Mouse (Mus musculus) midbrain, embryonic 13.5 days (tissue): ENCODE measurements around the gene D630039A03Rik. TPM values are rescaled to one million over a fixed set of nuclear protein-coding genes. Genes with fewer than 3 reads are reported as not detected.
"Not testable (repeated sequence)": the region's sequence is repeated elsewhere in the genome, so short reads cannot be mapped to it uniquely, and the experiment has no call there.

Source experiments
- ATAC-seq: fragments of 200-750 bp; cut with Nextera tagmentation; 2 replicates; pipeline ENCODE4 v1.8.0; 2017; ENCODE audit warnings: mild to moderate bottlenecking, moderate TSS enrichment, moderate library complexity
- H3K27ac ChIP-seq: fragments of 300-500 bp; sonication (generic); 2 replicates; pipeline ENCODE4 v1.5.1; 2015; ENCODE audit warnings: inconsistent platforms, mild to moderate bottlenecking, moderate library complexity
- H3K27me3 ChIP-seq: fragments of 300-500 bp; sonication (generic); 2 replicates; pipeline ENCODE4 v1.6.1; 2015; ENCODE audit warnings: mild to moderate bottlenecking, inconsistent platforms
- H3K36me3 ChIP-seq: fragments of 300-500 bp; sonication (generic); 2 replicates; pipeline ENCODE4 v1.6.1; 2015; ENCODE audit warnings: mild to moderate bottlenecking, inconsistent platforms
- H3K4me1 ChIP-seq: fragments of 300-500 bp; sonication (generic); replicated peaks from 2 replicates; pipeline ENCODE4 v1.6.1; 2015; ENCODE audit warnings: inconsistent platforms
- H3K4me2 ChIP-seq: fragments of 300-500 bp; sonication (generic); replicated peaks from 2 replicates; pipeline ENCODE4 v1.6.1; 2015; ENCODE audit warnings: moderate library complexity, mild to moderate bottlenecking, inconsistent platforms
- H3K4me3 ChIP-seq: fragments of 300-500 bp; sonication (generic); replicated peaks from 2 replicates; pipeline ENCODE4 v1.5.1; 2015; ENCODE audit warnings: mild to moderate bottlenecking, inconsistent platforms
- H3K9ac ChIP-seq: fragments of 300-500 bp; sonication (generic); replicated peaks from 2 replicates; pipeline ENCODE4 v1.6.1; 2015; ENCODE audit warnings: mild to moderate bottlenecking, inconsistent platforms
- H3K9me3 ChIP-seq: fragments of 300-500 bp; sonication (generic); 2 replicates; pipeline ENCODE4 v1.6.1; 2016; ENCODE audit warnings: mild to moderate bottlenecking, inconsistent platforms
- WGBS: fragments of 180-500 bp; shearing (Covaris S2); methylation state at CpG from one replicate; pipeline ENCODE4 v1.1.7; 2015; 5-methylcytosine and 5-hydroxymethylcytosine counted together
- polyA plus RNA-seq: library from polyadenylated mRNA; unstranded; fragments of >200 nt; fragmentation: Nextera tagmentation; extraction: Ambion mirVana; gene quantifications from 2 replicates; pipeline ENCODE4 v1.2.1, GENCODE M21; 2015

The D630039A03Rik gene
- polyA plus RNA-seq, 1 experiment from 2014 or later, result not detected

DNA sequence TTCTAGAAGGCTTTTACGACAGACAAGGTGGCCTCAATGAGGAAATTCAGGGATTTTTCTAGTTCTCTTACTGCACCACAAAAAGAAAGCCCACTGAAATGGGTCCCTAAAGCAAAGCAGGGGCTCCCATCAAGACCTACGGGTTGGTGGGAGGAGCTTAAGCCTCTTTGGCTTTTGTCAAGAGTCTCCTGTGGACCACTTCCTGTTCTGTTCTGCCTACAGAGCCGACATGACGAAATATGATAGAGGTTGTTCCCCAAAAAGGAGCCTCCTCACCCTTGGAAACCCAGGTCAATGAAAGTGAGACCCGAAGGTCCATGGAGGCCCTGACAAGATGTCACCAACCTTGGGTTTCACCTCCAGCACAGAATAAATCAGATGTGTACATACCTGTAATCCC is 13.5 kb downstream of the D630039A03Rik start:
- no peak for ATAC-seq
- H3K9me3 ChIP-seq, result no peaks in the 10 kb centered on the region
- H3K27me3 ChIP-seq, result no peaks in the 10 kb centered on the region
- no peak overlapping the region for H3K4me2 ChIP-seq
- H3K9ac ChIP-seq, result no peak overlapping the region
- H3K4me3 ChIP-seq, result no peak overlapping the region
- 88% methylated on average over 5 of the region's 5 CpGs for WGBS
- 0 out of 2 replicates have a peak, but pooled peaks cover 3% of the 10 kb centered on the region for H3K4me1 ChIP-seq
- no peaks in the 10 kb centered on the region for H3K36me3 ChIP-seq
- no peak overlapping the region for H3K27ac ChIP-seq

DNA sequence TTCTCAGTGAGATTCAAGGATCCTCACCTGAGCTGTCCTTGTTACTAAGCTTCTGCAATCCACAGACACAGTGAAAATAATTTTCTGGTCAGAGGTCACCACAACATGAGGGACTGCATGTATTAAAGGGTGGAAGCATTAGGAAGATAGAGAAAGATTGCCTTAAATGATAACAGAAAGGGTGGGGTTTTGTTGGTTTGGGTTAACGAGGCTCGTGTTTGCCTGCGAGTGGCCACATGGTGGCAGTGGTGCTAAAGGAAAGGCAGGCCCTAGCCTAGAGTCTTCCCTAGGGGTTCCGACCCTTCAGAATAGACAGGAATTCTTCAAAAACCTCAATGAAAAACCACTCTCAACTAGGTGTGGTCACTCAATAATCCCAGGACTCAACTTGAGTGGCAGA is 14.9 kb downstream of the D630039A03Rik start:
- Histone ChIP-seq H3K27ac (no peak overlapping the region), H3K36me3 (no peaks in the 10 kb centered on the region), H3K27me3 (no peaks in the 10 kb centered on the region), H3K9me3 (no peaks in the 10 kb centered on the region), H3K9ac (no peak overlapping the region), H3K4me2 (no peak overlapping the region), H3K4me3 (no peak overlapping the region), H3K4me1 (0 out of 2 replicates have a peak, but pooled peaks cover 5% of the 10 kb centered on the region)
- ATAC-seq, result peak; percentile 59; the same call in 1 of the 2 replicates
- 10% methylated on average over 4 of the region's 4 CpGs for WGBS

- no peak for ATAC-seq
- H3K36me3 ChIP-seq, result no peaks in the 10 kb centered on the region
- 84% methylated on average over 3 of the region's 3 CpGs for WGBS
- no peak overlapping the region for H3K27ac ChIP-seq
- no peaks in the 10 kb centered on the region for H3K27me3 ChIP-seq
- H3K9me3 ChIP-seq, result no peaks in the 10 kb centered on the region
- no peak overlapping the region for H3K4me2 ChIP-seq
- H3K4me3 ChIP-seq, result no peak overlapping the region
- H3K9ac ChIP-seq, result no peak overlapping the region
- H3K4me1 ChIP-seq, result peaks cover 25% of the 10 kb centered on the region
Measured at GRCm38 (mm10) chr4:57896631-57897030, 19.5 kb downstream of the D630039A03Rik start.

GRCm38 (mm10) chr4:57895902-57896301 is 20.2 kb downstream of the D630039A03Rik start:
- Histone ChIP-seq H3K9ac (0 out of 2 replicates have a peak overlapping the region, but pooled peaks have one; percentile 3), H3K4me1 (peaks cover 33% of the 10 kb centered on the region), H3K27me3 (no peaks in the 10 kb centered on the region), H3K9me3 (no peaks in the 10 kb centered on the region), H3K27ac (no peak overlapping the region), H3K4me3 (no peak overlapping the region), H3K36me3 (no peaks in the 10 kb centered on the region), H3K4me2 (no peak overlapping the region)
- no peak for ATAC-seq
- WGBS, result 63% methylated on average over 6 of the region's 6 CpGs

DNA sequence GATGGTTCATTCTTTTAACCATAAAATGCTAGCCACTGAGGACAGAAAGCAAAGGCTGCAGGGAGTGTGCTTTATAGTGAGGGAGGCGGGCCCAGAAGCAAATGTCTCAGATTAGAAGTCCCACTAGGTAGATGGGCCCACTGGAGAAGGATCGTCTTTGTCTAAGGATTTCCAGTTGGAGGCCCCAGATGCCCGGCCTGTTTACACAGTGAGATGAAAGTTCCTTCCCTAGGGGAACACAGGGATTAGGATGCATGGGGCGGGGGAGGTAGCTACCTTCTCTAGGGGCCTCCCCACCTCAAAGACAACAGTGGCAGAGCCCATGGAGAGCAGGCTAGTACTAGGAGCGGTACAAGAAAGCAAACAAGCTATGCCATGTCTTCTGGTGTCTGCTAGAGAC is 21.0 kb downstream of the D630039A03Rik start:
- Histone ChIP-seq H3K9me3 (no peaks in the 10 kb centered on the region), H3K36me3 (no peaks in the 10 kb centered on the region), H3K4me1 (peaks cover 33% of the 10 kb centered on the region), H3K27ac (no peak overlapping the region), H3K27me3 (no peaks in the 10 kb centered on the region), H3K4me2 (no peak overlapping the region), H3K4me3 (no peak overlapping the region), H3K9ac (no peak overlapping the region)
- peak; percentile 35; the same call in 1 of the 2 replicates for ATAC-seq
- WGBS, result 22% methylated on average over 5 of the region's 5 CpGs

GRCm38 (mm10) chr4:57892001-57892586 is 24.0 kb downstream of the D630039A03Rik start:
- WGBS, result 47% methylated on average over 10 of the region's 10 CpGs
- no peak overlapping the region for H3K4me2 ChIP-seq
- peak; percentile 86 for ATAC-seq
- no peak overlapping the region for H3K4me3 ChIP-seq
- H3K36me3 ChIP-seq, result no peaks in the 10 kb centered on the region
- no peak overlapping the region for H3K9ac ChIP-seq
- H3K27me3 ChIP-seq, result no peaks in the 10 kb centered on the region
- H3K27ac ChIP-seq, result peak overlapping the region; percentile 56
- H3K4me1 ChIP-seq, result peaks cover 32% of the 10 kb centered on the region
- no peaks in the 10 kb centered on the region for H3K9me3 ChIP-seq

- H3K27ac ChIP-seq, result no peak overlapping the region
- H3K9ac ChIP-seq, result no peak overlapping the region
- H3K9me3 ChIP-seq, result no peaks in the 10 kb centered on the region
- no peaks in the 10 kb centered on the region for H3K27me3 ChIP-seq
- no peaks in the 10 kb centered on the region for H3K36me3 ChIP-seq
- ATAC-seq, result no peak
- H3K4me3 ChIP-seq, result no peak overlapping the region
- 88% methylated on average over 8 of the region's 8 CpGs for WGBS
- H3K4me1 ChIP-seq, result peaks cover 35% of the 10 kb centered on the region
- H3K4me2 ChIP-seq, result no peak overlapping the region
Measured at GRCm38 (mm10) chr4:57889773-57890172, 26.3 kb downstream of the D630039A03Rik start.

DNA sequence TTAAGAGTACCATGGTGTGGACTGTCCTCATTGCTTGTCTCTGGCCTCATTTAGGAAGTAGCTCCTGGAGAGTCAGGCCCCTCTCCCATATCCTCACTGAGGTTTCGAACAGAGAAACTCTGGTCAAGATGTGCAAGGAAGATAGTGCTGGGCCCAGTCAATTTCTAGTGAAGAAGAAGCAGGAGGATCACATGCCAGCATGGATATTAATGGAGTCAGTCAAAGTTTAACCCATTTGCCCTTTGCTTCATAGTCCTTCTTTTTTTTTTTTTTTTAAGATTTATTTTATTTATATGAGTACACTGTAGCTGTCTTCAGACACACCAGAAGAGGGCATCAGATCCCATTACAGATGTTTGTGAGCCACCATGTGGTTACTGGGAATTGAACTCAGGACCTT is 27.1 kb downstream of the D630039A03Rik start:
- H3K9ac ChIP-seq, H3K36me3 ChIP-seq, H3K4me2 ChIP-seq, H3K27ac ChIP-seq, H3K4me3 ChIP-seq, H3K27me3 ChIP-seq, H3K9me3 ChIP-seq, ATAC-seq: not testable (repeated sequence)
- H3K4me1 ChIP-seq, result peaks cover 34% of the 10 kb centered on the region
- WGBS, result 97% methylated on average over 1 of the region's 1 CpGs

DNA sequence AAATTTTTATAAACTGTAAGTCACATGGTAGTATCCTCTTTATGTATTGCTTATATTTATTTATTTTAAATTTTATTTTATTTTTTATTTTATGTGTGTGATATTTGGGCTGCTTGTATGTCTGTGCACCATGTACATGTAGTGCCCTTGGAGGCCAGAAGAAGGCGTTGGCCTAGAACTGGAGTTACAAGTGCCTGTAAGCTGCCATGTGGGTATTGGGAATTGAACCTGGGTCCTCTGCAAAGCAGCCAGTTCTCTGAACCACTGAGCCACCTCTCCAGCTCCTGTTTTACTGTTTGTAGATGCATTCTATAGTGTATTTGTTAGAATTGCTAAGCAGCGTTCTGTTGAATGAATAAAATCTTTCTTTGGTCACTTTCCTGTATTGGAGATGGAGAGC is 27.9 kb downstream of the D630039A03Rik start:
- Histone ChIP-seq H3K27ac (no peak overlapping the region), H3K4me1 (peaks cover 35% of the 10 kb centered on the region), H3K36me3 (no peaks in the 10 kb centered on the region), H3K4me2 (no peak overlapping the region), H3K27me3 (no peaks in the 10 kb centered on the region), H3K4me3 (no peak overlapping the region), H3K9ac (no peak overlapping the region), H3K9me3 (no peaks in the 10 kb centered on the region)
- 94% methylated on average over 2 of the region's 2 CpGs for WGBS
- no peak for ATAC-seq

- Histone ChIP-seq H3K36me3 (no peaks in the 10 kb centered on the region), H3K4me1 (peaks cover 26% of the 10 kb centered on the region), H3K27ac (no peak overlapping the region), H3K4me2 (no peak overlapping the region), H3K27me3 (no peaks in the 10 kb centered on the region), H3K9ac (no peak overlapping the region), H3K9me3 (no peaks in the 10 kb centered on the region), H3K4me3 (no peak overlapping the region)
- ATAC-seq, result no peak
- WGBS, result 96% methylated on average over 3 of the region's 3 CpGs
Measured at GRCm38 (mm10) chr4:57886888-57887230, 29.2 kb downstream of the D630039A03Rik start.

- Histone ChIP-seq H3K9ac (no peak overlapping the region), H3K27me3 (no peaks in the 10 kb centered on the region), H3K9me3 (no peaks in the 10 kb centered on the region), H3K36me3 (no peaks in the 10 kb centered on the region), H3K27ac (no peak overlapping the region), H3K4me1 (peaks cover 20% of the 10 kb centered on the region), H3K4me2 (no peak overlapping the region), H3K4me3 (no peak overlapping the region)
- ATAC-seq, result peak; percentile 38; the same call in 1 of the 2 replicates
- WGBS, result 61% methylated on average over 11 of the region's 11 CpGs
Measured at GRCm38 (mm10) chr4:57886066-57886887, 29.8 kb downstream of the D630039A03Rik start.

DNA sequence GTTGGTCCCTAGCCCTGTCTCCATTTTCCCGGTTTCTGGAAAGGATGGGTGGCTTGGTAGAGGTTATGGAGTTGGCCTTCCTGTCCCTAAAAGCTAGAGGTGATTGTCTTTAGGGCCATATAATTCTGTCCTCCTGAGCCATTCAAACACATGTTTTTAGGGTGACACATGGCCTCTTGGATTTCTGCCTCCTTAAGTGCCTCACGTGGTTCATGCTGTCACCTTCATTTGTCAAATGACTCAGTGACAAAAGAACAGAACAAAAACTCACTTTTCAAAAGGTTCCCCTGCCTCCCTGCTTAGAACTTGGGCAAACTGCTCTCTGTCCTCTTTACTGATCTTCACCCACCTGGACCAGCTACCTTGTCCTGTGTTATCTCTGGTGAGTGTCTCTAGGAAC is 30.9 kb downstream of the D630039A03Rik start:
- ATAC-seq, result no peak
- Histone ChIP-seq H3K27me3 (no peaks in the 10 kb centered on the region), H3K27ac (no peak overlapping the region), H3K4me2 (no peak overlapping the region), H3K4me3 (no peak overlapping the region), H3K9me3 (no peaks in the 10 kb centered on the region), H3K4me1 (peaks cover 16% of the 10 kb centered on the region), H3K9ac (no peak overlapping the region), H3K36me3 (no peaks in the 10 kb centered on the region)
- 71% methylated on average over 2 of the region's 2 CpGs for WGBS
